Mouse (Mus musculus) thymus, postnatal 14 days (tissue): ENCODE data around the gene Stat4.

Experiments
- DNase-seq: peaks from one replicate; pipeline ENCODE4 v3.0.0; 2021

Stat4 gene

GRCm38 (mm10) chr1:52111217-52111616 is 124.3 kb downstream of the Stat4 start:
- no peak for DNase-seq

- no peak for DNase-seq
Observed at GRCm38 (mm10) chr1:52112301-52112700, 125.4 kb downstream of the Stat4 start.

DNA sequence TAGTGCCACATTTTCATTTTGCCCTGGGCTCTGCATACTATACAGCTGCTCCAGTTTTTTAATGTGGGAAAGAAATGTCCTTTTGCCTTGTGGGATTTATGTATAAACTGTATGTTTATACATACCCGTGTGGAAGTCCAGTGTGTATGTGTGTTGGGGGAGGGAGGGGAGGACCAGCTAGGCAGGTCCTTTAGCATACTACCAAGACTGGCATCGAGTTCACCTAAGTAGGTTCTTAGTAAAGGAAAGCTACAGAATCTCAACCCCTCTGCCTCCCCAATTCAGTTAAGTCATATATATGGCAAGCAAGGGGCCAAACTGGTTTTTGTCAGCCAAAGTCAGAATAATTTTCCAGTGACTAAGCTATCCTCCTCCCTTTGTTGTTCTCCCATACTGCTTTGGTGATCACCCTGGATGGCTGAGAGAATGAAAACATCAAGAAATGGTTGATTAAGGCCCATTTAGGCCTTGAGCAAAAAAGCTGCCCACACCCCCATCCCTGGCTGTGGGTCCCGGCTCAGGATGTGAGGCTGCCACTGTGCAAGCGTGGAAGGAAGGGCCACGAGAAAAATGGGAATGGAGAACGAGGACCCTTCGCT is 126.2 kb downstream of the Stat4 start:
- no peak for DNase-seq

GRCm38 (mm10) chr1:52113666-52114069 is 126.7 kb downstream of the Stat4 start:
- peak; percentile 99 for DNase-seq

GRCm38 (mm10) chr1:52116441-52116840 is 129.5 kb downstream of the Stat4 start:
- no peak for DNase-seq

DNA sequence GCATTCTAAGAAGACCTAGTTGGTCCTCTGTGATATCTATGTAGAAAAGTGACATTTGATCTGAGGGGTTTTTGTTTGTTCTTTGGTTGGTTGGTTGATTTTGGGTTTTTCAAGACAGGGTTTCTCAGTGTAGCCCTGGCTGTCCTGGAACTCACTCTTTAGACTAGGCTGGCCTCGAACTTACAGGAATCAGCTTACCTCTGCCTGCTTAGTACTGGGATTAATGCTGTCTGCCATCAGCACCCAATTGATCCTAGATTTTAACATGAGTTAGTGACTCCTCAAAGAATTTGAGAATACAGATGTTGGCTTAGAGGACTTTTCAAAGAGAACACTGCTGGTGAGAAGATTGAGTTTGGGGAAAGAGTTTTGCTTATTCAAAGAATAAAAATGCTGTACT is 130.8 kb downstream of the Stat4 start:
- DNase-seq, result no peak

- peak; percentile 93 for DNase-seq
Observed at GRCm38 (mm10) chr1:52118860-52119591, 132.1 kb downstream of the Stat4 start, which contains the start of gene Stat1. Gene Stat1, plus strand, starts transcription at chr1:52119440.

DNA sequence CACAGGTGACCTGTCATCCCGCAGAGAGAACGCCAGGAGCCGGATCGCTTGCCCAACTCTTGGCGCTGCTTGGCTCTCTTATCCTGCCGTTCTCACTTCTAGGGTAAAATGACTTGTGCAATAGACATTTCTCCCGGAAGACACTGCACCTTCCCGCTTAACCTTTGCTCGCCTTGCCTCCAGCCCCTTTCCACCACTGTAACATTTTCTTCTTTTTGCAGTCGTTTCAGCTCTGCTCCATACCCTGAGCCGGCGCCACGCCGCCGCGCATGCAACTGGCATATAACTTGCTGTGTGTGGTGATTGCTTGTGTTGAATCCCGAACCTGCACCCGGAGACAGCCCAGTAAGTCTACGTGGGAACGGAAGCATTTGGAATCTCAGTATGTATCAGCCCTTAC is 132.7 kb downstream of the Stat4 start:
- no peak for DNase-seq

- DNase-seq, result peak; percentile 18
Observed at GRCm38 (mm10) chr1:52120191-52120590, 133.2 kb downstream of the Stat4 start.

DNA sequence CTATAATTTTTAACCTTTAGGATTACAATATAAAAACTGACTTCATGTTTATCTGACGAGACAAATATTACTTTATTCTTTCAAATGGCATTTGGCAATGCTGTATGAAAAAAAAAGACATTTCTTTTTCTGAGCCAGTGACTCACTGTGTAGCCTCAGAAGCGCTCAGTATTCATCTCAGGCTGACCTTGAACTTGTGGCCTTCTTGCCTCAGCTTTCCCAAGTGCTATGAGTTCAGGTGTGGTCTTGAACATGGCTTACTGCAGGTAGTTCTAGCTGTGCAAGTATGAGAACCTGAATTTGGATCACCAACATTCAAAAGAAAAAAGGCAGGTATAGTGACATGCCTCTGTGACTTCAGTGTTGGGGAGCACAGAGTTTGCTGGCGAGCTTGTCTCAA is 134.1 kb downstream of the Stat4 start:
- no peak for DNase-seq

- no peak for DNase-seq
Observed at GRCm38 (mm10) chr1:52124818-52125217, 137.9 kb downstream of the Stat4 start.

DNA sequence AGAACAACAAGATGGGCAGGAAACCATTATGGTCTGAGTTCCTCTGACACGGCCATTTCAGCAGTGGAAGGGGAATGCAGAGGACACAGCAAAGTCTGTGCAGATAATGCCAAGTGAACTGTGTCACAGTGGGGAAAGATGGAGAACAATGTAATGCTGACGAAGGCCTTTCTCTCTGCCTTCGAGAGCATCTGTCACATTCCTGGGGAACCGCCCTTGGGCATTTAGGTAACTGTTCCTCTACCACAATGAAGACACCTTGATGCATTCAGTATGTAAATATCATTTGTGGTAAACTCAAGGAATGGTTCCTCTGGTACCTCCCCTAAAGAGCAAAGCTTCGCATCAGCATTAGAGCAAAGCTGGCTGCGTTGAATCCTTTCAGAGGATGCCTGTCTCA is 140.4 kb downstream of the Stat4 start:
- DNase-seq, result no peak

- DNase-seq, result no peak
Observed at GRCm38 (mm10) chr1:52129794-52130193, 142.8 kb downstream of the Stat4 start.

GRCm38 (mm10) chr1:52131787-52132377 is 144.9 kb downstream of the Stat4 start:
- no peak for DNase-seq

DNA sequence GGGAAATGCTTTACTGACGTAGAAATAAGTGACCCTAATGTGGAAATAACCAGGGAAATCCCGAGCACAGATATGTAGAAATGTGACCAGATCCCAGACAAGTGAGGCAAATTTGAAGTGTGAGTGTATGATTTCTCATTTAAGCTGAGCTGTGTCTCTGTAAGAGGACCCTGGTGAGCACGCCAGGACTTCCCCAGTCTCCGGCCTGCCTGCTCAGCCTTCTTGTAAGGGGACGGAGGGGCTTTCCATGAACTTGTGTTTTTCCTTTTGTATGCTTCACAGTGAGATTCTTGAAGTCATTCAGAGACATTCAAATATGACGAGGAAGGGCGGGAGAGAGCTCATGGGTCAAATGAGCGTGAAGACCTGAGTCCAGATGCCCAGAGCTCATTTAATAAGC is 146.3 kb downstream of the Stat4 start:
- no peak for DNase-seq

GRCm38 (mm10) chr1:52137292-52137691 is 150.3 kb downstream of the Stat4 start:
- no peak for DNase-seq

GRCm38 (mm10) chr1:52140534-52140933 is 153.6 kb downstream of the Stat4 start:
- no peak for DNase-seq

DNA sequence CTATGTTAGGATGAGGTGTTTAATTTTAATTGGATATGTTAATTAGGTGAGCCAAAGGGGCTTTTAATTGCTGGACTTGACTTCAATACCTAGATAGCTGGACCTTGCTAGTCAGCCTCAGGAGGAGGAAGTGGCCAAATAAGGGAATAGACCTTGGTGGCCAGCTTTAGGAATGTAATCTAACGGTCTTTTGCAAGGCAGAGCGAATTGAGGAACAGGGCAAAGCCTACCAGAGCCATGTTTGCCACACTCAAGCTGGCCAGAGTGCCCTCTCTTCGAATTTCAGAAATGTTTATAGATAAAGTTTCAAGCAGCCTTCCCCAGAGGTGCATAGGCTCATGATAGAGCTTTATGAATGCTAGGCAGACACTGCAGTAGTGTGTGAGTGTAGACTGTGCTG is 154.5 kb downstream of the Stat4 start:
- no peak for DNase-seq

DNA sequence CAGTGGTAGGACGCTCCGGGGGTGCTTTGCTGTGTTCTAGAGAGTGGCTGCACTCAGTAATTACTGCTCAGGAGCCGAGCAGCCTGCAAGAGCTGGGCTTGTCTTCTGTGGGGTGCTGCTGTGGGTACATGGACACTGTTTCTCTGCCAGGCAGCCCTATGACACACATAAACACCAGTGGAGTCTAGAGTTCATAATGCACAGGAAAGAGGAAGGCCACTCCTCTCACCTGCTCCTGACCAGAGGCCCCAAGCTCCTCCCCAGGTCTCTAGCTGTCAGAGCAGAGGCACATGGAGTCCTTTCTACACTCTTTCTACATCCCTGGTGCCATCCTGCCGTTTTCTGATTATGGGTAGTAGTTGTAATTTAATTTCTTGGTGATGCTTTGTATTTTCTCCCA is 155.2 kb downstream of the Stat4 start:
- DNase-seq, result no peak

GRCm38 (mm10) chr1:52143191-52143590 is 156.2 kb downstream of the Stat4 start:
- DNase-seq, result no peak

DNA sequence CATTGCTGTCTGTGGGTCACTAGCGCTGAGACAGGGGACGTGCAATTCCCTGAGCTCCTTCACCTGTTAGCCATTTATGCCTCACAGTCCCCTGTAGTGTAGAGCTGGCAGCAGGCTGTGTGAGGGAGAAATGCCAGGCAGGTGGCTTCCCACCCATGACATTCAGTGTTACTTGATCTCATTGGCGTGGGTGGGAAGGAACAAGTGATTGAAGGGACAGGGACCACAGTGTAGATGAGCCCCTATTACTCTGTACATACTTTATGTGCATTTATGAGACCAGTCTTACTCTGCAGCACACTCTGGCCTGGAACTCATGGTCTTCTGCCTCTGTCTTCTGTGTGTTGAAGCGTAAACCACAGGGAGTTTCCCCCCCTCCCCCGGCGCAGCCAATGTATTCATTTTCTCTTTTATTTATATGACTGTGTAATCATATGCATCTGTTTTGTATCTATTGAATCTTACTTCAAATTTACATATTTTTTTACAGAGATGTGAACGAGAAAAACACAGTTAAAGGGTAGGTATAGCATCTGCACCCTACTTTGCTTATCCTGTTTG is 156.7 kb downstream of the Stat4 start:
- DNase-seq, result no peak

- no peak for DNase-seq
Observed at GRCm38 (mm10) chr1:52144907-52145306, 158.0 kb downstream of the Stat4 start.

- DNase-seq, result peak; percentile 76
Observed at GRCm38 (mm10) chr1:52146214-52146970, 159.4 kb downstream of the Stat4 start.
